Mouse (Mus musculus) heart, adult 10 weeks (tissue): ENCODE measurements around the gene Fstl3. TPM values are rescaled to one million over a fixed set of nuclear protein-coding genes. Genes with fewer than 3 reads are reported as not detected.

Experiments used
- polyA plus RNA-seq: library from polyadenylated mRNA; stranded (reverse); fragments of 350-450 nt; fragmentation: Illumina TruSeq; extraction: RNeasy Lipid Tissue Mini Kit (QIAGEN cat#74804); gene quantifications from one replicate; pipeline ENCODE4 v1.2.3, GENCODE M21; 2014; ENCODE audit warnings: low read depth, low replicate concordance

Gene Fstl3
- 8.3 TPM for polyA plus RNA-seq

GRCm38 (mm10) chr10:79777103-79777531 lies at the start of gene Fstl3:
Fstl3 (plus strand) TSS chr10:79777272.

GRCm38 (mm10) chr10:79745898-79746773 lies 30.9 kb upstream of the Fstl3 start, which contains the start of gene Polrmt:
Polrmt (minus strand) TSS chr10:79746581.

GRCm38 (mm10) chr10:79754856-79755516 lies 22.1 kb upstream of the Fstl3 start, which contains the start of gene Fgf22:
Fgf22 (plus strand) TSS chr10:79755076.

GRCm38 (mm10) chr10:79766508-79767325 lies 10.4 kb upstream of the Fstl3 start, which contains the start of gene Rnf126:
Rnf126 (minus strand) TSS chr10:79766952.

GRCm38 (mm10) chr10:79790861-79791260 lies 13.8 kb downstream of the Fstl3 start, which contains the start of gene Prss57:
Prss57 (minus strand) TSS chr10:79790961.

GRCm38 (mm10) chr10:79793051-79793737 lies 16.1 kb downstream of the Fstl3 start, which contains the start of gene Palm:
Palm (plus strand) TSS chr10:79793572.

GRCm38 (mm10) chr10:79820782-79821181 lies 43.7 kb downstream of the Fstl3 start, which contains the start of gene Misp:
Misp (plus strand) TSS chr10:79820989.

Other genes starting within 250 kb of the Fstl3 start
- gene Plpp2, start 243.5 kb upstream of the Fstl3 start, polyA plus RNA-seq: 3.2 TPM
- gene Mier2, start 222.1 kb upstream of the Fstl3 start, polyA plus RNA-seq: 14.6 TPM
- gene Theg, start 189.9 kb upstream of the Fstl3 start, polyA plus RNA-seq: not detected
- gene C2cd4c, start 163.2 kb upstream of the Fstl3 start, polyA plus RNA-seq: not detected
- gene Shc2, start 139.4 kb upstream of the Fstl3 start, polyA plus RNA-seq: 2.7 TPM
- gene Odf3l2, start 131.5 kb upstream of the Fstl3 start, polyA plus RNA-seq: not detected
- gene Madcam1, start 112.7 kb upstream of the Fstl3 start, polyA plus RNA-seq: not detected
- gene Tpgs1, start 107.9 kb upstream of the Fstl3 start, polyA plus RNA-seq: 15.6 TPM
- 255 TPM for gene Cdc34, start 95.1 kb upstream of the Fstl3 start, polyA plus RNA-seq
- gene Gzmm, start 88.3 kb upstream of the Fstl3 start, polyA plus RNA-seq: 9.9 TPM
- 2,003 TPM for gene Bsg, start 72.8 kb upstream of the Fstl3 start, polyA plus RNA-seq
- gene Hcn2, start 60.6 kb upstream of the Fstl3 start, polyA plus RNA-seq: 13.4 TPM
- 44.1 TPM for gene Polrmt, start 30.7 kb upstream of the Fstl3 start, polyA plus RNA-seq
- gene Fgf22, start 22.2 kb upstream of the Fstl3 start, polyA plus RNA-seq: not detected
- 22.6 TPM for gene Rnf126, start 10.3 kb upstream of the Fstl3 start, polyA plus RNA-seq
- gene Prss57, start 13.7 kb downstream of the Fstl3 start, polyA plus RNA-seq: not detected
- gene Palm, start 16.3 kb downstream of the Fstl3 start, polyA plus RNA-seq: 53.4 TPM
- 0.99 TPM for gene Misp, start 43.7 kb downstream of the Fstl3 start, polyA plus RNA-seq
- 38.6 TPM for gene Ptbp1, start 77.2 kb downstream of the Fstl3 start, polyA plus RNA-seq
- not detected for gene Prtn3, start 97.2 kb downstream of the Fstl3 start, polyA plus RNA-seq
- gene Plppr3, start 97.4 kb downstream of the Fstl3 start, polyA plus RNA-seq: 0.34 TPM
- not detected for gene Elane, start 109.0 kb downstream of the Fstl3 start, polyA plus RNA-seq
- gene Cfd, start 113.6 kb downstream of the Fstl3 start, polyA plus RNA-seq: 72.1 TPM
- gene Med16, start 131.7 kb downstream of the Fstl3 start, polyA plus RNA-seq: 25.5 TPM
- gene Gm26602, start 133.6 kb downstream of the Fstl3 start, polyA plus RNA-seq: not detected
- gene Kiss1r, start 139.7 kb downstream of the Fstl3 start, polyA plus RNA-seq: 0.55 TPM
- 70.4 TPM for gene R3hdm4, start 143.9 kb downstream of the Fstl3 start, polyA plus RNA-seq
- gene Arid3a, start 149.8 kb downstream of the Fstl3 start, polyA plus RNA-seq: 1.1 TPM
- gene Wdr18, start 182.9 kb downstream of the Fstl3 start, polyA plus RNA-seq: 21.5 TPM
- 0.18 TPM for gene Grin3b, start 193.4 kb downstream of the Fstl3 start, polyA plus RNA-seq
- gene Tmem259, start 207.1 kb downstream of the Fstl3 start, polyA plus RNA-seq: 104 TPM
- 40.1 TPM for gene Cnn2, start 211.3 kb downstream of the Fstl3 start, polyA plus RNA-seq
- gene Abca7, start 219.2 kb downstream of the Fstl3 start, polyA plus RNA-seq: 7.2 TPM
- gene Arhgap45, start 239.4 kb downstream of the Fstl3 start, polyA plus RNA-seq: 5.2 TPM